21 mouse cellular contexts compared by ENCODE assay signal in the genomic region with DNA sequence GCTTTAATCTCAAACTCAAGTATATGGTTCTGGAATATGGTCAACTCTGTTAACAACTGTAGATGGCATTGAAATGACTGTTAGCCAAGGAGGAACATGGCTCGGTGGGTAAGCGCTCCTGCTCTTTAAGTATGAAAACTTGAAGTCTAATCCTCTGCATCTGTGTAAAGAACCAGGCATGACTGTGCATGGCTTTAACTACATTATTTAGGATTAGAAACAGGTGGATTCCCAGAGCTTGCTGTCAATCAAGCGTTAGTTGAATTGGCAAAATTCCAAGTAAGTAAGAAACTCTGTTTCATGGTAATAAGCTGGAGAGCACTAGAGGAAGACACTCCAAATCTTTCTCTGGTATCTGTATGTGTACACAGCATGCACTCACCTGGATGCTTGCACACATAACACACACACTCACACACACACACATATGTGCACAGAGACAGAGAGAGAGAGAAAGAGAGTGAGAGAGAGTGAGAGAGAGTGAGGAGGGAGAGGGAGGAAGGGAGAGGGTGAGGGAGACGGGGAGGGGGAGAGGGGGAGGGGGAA.
DNase-seq lines count a peak whose midpoint lies in the region; ATAC-seq lines count a peak whose summit lies in the region.
"Had no signal": no experiment of that assay in that cellular context is flagged by ENCODE, and none has a peak within 500 bp of the region (broad histone marks: within the 10 kb centered on the region; RNA-seq: fewer than 3 reads in every experiment).

No protein-coding gene starts in this region.

- H3K4me2 ChIP-seq in midbrain, embryonic 12.5 days (replicated peaks), result no peak overlapping the region
- no peak overlapping the region for H3K4me2 ChIP-seq in midbrain, embryonic 15.5 days
- no peak overlapping the region for H3K4me2 ChIP-seq in limb, embryonic 13.5 days (replicated peaks)
- H3K4me2 ChIP-seq: liver, embryonic 13.5 days; lung, embryonic 15.5 days had no signal

- H3K36me3 ChIP-seq in midbrain, embryonic 12.5 days, result no peaks in the 10 kb centered on the region
- no peaks in the 10 kb centered on the region for H3K36me3 ChIP-seq in midbrain, embryonic 15.5 days (replicated peaks)
- no peaks in the 10 kb centered on the region for H3K36me3 ChIP-seq in limb, embryonic 13.5 days
- H3K36me3 ChIP-seq: hindbrain, embryonic 10.5 days; liver, embryonic 13.5 days; lung, embryonic 15.5 days had no signal

- DNase-seq in embryo, embryonic 10.5 days (ENCODE audit: low spot score), result peak; percentile 15
- no peak for DNase-seq in embryo, embryonic 9.5 days (ENCODE audit: extremely low spot score)
- DNase-seq in gastrocnemius, postnatal 14 days, result no peak
- DNase-seq in frontal cortex, postnatal 14 days (ENCODE audit: low spot score in 2 of 2), result no peak
- no peak for DNase-seq in right cerebral cortex, postnatal 14 days
- DNase-seq: adrenal gland, adult 2 months; cerebellum, adult 8-10 months; gastrocnemius, postnatal 36 days; kidney, adult 2 months; kidney, postnatal 25 days; left cerebral cortex, postnatal 4 days; liver, embryonic 13.5 days; retina, postnatal 1 day; thymus, postnatal 25 days had no signal

- H3K27ac ChIP-seq in midbrain, embryonic 12.5 days (replicated peaks), result no peak overlapping the region
- H3K27ac ChIP-seq in midbrain, embryonic 15.5 days, result no peak overlapping the region
- no peak overlapping the region for H3K27ac ChIP-seq in limb, embryonic 13.5 days
- H3K27ac ChIP-seq: hindbrain, embryonic 10.5 days; liver, embryonic 13.5 days; lung, embryonic 15.5 days; macrophage had no signal

- H3K4me3 ChIP-seq in midbrain, embryonic 12.5 days, result no peak overlapping the region
- no peak overlapping the region for H3K4me3 ChIP-seq in midbrain, embryonic 15.5 days
- no peak overlapping the region for H3K4me3 ChIP-seq in limb, embryonic 13.5 days
- H3K4me3 ChIP-seq: erythroblast, embryonic 14.5 days; hindbrain, embryonic 10.5 days; liver, embryonic 13.5 days; lung, embryonic 15.5 days had no signal

- intact Hi-C loops in gastrocnemius, postnatal 14 days (cut with DNase I; ENCODE audit: low total_unique reads), result no loop called here

- no peak overlapping the region for H3K9ac ChIP-seq in midbrain, embryonic 12.5 days (replicated peaks)
- no peak overlapping the region for H3K9ac ChIP-seq in midbrain, embryonic 15.5 days
- H3K9ac ChIP-seq in limb, embryonic 13.5 days, result no peak overlapping the region
- H3K9ac ChIP-seq: liver, embryonic 13.5 days; lung, embryonic 15.5 days had no signal

- no peaks in the 10 kb centered on the region for H3K9me3 ChIP-seq in midbrain, embryonic 12.5 days
- no peaks in the 10 kb centered on the region for H3K9me3 ChIP-seq in midbrain, embryonic 15.5 days
- H3K9me3 ChIP-seq in limb, embryonic 13.5 days, result no peaks in the 10 kb centered on the region
- H3K9me3 ChIP-seq: hindbrain, embryonic 10.5 days; liver, embryonic 13.5 days; lung, embryonic 15.5 days had no signal

- H3K27me3 ChIP-seq in midbrain, embryonic 12.5 days, result no peaks in the 10 kb centered on the region
- H3K27me3 ChIP-seq in midbrain, embryonic 15.5 days (replicated peaks), result no peaks in the 10 kb centered on the region
- no peaks in the 10 kb centered on the region for H3K27me3 ChIP-seq in limb, embryonic 13.5 days
- H3K27me3 ChIP-seq: liver, embryonic 13.5 days; lung, embryonic 15.5 days had no signal

- H3K4me1 ChIP-seq in midbrain, embryonic 12.5 days, result no peaks in the 10 kb centered on the region
- H3K4me1 ChIP-seq in midbrain, embryonic 15.5 days, result no peaks in the 10 kb centered on the region
- H3K4me1 ChIP-seq in limb, embryonic 13.5 days, result no peaks in the 10 kb centered on the region
- H3K4me1 ChIP-seq: hindbrain, embryonic 10.5 days; liver, embryonic 13.5 days; lung, embryonic 15.5 days had no signal

- 0 out of 2 replicates have a peak, but pooled peaks have one; percentile 23 for ATAC-seq in midbrain, embryonic 12.5 days (ENCODE audit: low FRiP score, low read depth)
- ATAC-seq in midbrain, embryonic 15.5 days (replicated peaks), result no peak; the same call in 1 of the 2 replicates
- peak; percentile 76 for ATAC-seq in limb, embryonic 13.5 days (ENCODE audit: low FRiP score, low read depth)

- WGBS in midbrain, embryonic 12.5 days, result 64% methylated on average over 3 of the region's 4 CpGs
- 66% methylated on average over 3 of the region's 4 CpGs for WGBS in midbrain, embryonic 15.5 days
- whole genome bisulfite sequencing in limb, embryonic 13.5 days, result 40% methylated on average over 3 of the region's 4 CpGs
